Comparison of ENCODE assay signal across 8 mouse cellular contexts in the genomic region with DNA sequence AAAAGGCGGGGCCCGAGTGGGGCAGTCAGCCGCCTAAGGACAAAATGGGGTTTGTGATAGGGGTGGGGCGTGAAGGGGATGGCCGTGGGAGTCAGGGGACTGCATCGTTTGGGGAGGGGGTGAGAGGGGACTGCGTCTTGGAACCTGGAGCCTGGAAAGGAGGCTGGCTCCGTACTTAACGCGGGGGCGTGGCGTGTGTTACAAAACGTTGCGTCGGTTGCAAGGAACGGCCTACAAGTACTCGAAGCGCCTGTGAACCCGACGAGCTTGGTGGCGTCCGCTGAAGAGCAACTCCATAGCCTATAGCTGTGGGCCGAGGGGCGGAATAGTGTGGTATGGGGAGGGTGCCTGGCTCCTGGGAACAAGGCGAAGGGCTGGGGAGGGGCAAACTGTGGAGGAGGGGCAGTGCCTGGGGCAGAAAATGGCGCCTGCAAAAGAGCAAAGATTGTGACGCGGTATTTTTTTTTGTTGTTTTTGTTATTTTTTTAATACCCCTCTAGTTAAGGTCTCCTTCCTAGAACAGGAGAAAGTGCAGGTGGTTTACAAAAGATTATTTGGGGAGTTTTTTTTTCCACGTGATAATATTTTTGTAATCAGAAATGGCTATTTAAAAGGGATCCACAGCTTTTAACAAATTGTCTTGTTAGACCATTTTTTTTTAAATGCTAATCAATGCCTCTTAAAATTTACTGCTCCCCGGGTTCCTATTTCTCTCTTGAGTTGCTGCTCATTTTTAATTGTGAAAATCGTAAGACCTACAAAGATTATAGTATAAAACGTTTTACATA. TPM values are rescaled to one million over a fixed set of nuclear protein-coding genes. Genes with fewer than 3 reads are reported as not detected.
DNase-seq lines count a peak whose midpoint lies in the region; ATAC-seq lines count a peak whose summit lies in the region.

No protein-coding gene starts in this region.

- intact Hi-C loops in gastrocnemius, postnatal 14 days (cut with DNase I; ENCODE audit: low total_unique reads) = no loop called here
- intact Hi-C loops in left cerebral cortex, postnatal 10 days (cut with DNase I) = no loop called here

- DNase-seq in adrenal gland, adult 2 months = peak; percentile 84
- DNase-seq in embryo, embryonic 10.5 days (ENCODE audit: low spot score) = peak; percentile 88
- peak; percentile 72 for DNase-seq in gastrocnemius, postnatal 14 days
- peak; percentile 69 to 88 for DNase-seq in left cerebral cortex, postnatal 10 days (ENCODE audit: extremely low spot score in 1 of 2, low spot score in 2 of 2)
- DNase-seq in right cerebral cortex, postnatal 36 days (ENCODE audit: low spot score in 2 of 2) = peak; percentile 78 to 81
- peak; percentile 88 for DNase-seq in yolk sac, embryonic 10.5 days (ENCODE audit: low spot score)

- ATAC-seq in inflammation-experienced regulatory T-cells, adult 6 months = peak; percentile 85
- ATAC-seq in megakaryocyte progenitor cell, adult 5-6 weeks (replicated peaks; ENCODE audit: poor library complexity) = peak; percentile 93

RNA-seq across cellular contexts. Expression of gene Usp11, which starts 0.8 kb away (rescaled TPM):
- 10 to 100 TPM; 23.4 to 25.5 TPM for total RNA-seq in adrenal gland, adult 2 months (2021)
- polyA plus RNA-seq in adrenal gland, adult 2 months (2012; rRNA removed) = 13.6 and 14.7 TPM in 2 replicates
- total RNA-seq in gastrocnemius, postnatal 14 days (2021) = 1 to 10 TPM; 3.1 to 3.4 TPM
- 10 to 100 TPM in 2 of 3 experiments, 1 to 10 TPM in 1; 6.5 to 21.8 (median 12.9) TPM for polyA plus RNA-seq in inflammation-experienced regulatory T-cells, adult 6 months (2017; shearing (Covaris generic))
- total RNA-seq in left cerebral cortex, postnatal 10 days (2021) = 10 to 100 TPM; 78.0 to 80.0 TPM
- 30.6 and 32.5 TPM in 2 replicates for total RNA-seq in megakaryocyte progenitor cell, adult 5-6 weeks (2015)
- 32.2 and 36.7 TPM in 2 replicates for total RNA-seq in megakaryocyte progenitor cell, adult 5-6 weeks (2017)

RNA-seq across cellular contexts. Expression of gene Cdk16, which starts 16.7 kb away (rescaled TPM):
- total RNA-seq in adrenal gland, adult 2 months (2021) = 100 to 1,000 TPM; 145 to 176 TPM
- 244 and 254 TPM in 2 replicates for polyA plus RNA-seq in adrenal gland, adult 2 months (2012; rRNA removed)
- total RNA-seq in gastrocnemius, postnatal 14 days (2021) = 100 to 1,000 TPM; 122 TPM
- polyA plus RNA-seq in inflammation-experienced regulatory T-cells, adult 6 months (2017; shearing (Covaris generic)) = 10 to 100 TPM in 2 of 3 experiments, 1 to 10 TPM in 1; 5.6 to 14.2 (median 13.1) TPM
- 100 to 1,000 TPM; 298 to 304 TPM for total RNA-seq in left cerebral cortex, postnatal 10 days (2021)
- total RNA-seq in megakaryocyte progenitor cell, adult 5-6 weeks (2015) = 49.2 and 49.8 TPM in 2 replicates
- total RNA-seq in megakaryocyte progenitor cell, adult 5-6 weeks (2017) = 25.4 and 29.7 TPM in 2 replicates

RNA-seq across cellular contexts. Expression of gene Uba1, which starts 46.4 kb away (rescaled TPM):
- 100 to 1,000 TPM; 395 to 455 TPM for total RNA-seq in adrenal gland, adult 2 months (2021)
- polyA plus RNA-seq in adrenal gland, adult 2 months (2012; rRNA removed) = 426 and 599 TPM in 2 replicates
- total RNA-seq in gastrocnemius, postnatal 14 days (2021) = 100 to 1,000 TPM; 154 to 161 TPM
- polyA plus RNA-seq in inflammation-experienced regulatory T-cells, adult 6 months (2017; shearing (Covaris generic)) = 100 to 1,000 TPM; 106 to 132 (median 118) TPM
- 100 to 1,000 TPM; 441 to 479 TPM for total RNA-seq in left cerebral cortex, postnatal 10 days (2021)
- 158 and 174 TPM in 2 replicates for total RNA-seq in megakaryocyte progenitor cell, adult 5-6 weeks (2015)
- 151 and 156 TPM in 2 replicates for total RNA-seq in megakaryocyte progenitor cell, adult 5-6 weeks (2017)

Comparison
In these comparisons a context has a peak if more than half of its experiments do, and no peak if none do; other contexts are left out.
1. Peak in every context shown above with its lines: DNase-seq and ATAC-seq.
2. RNA of gene Usp11, which starts 0.8 kb away (total RNA-seq): 78.0 to 80.0 TPM in left cerebral cortex, postnatal 10 days, 30.6 to 36.7 TPM in megakaryocyte progenitor cell, adult 5-6 weeks and 23.4 to 25.5 TPM in adrenal gland, adult 2 months; 3.1 to 3.4 TPM in gastrocnemius, postnatal 14 days; every median in the first group is over 4 times any median in the second.